Mouse (Mus musculus): ENCODE measurements around the gene Fbxl2.

The Fbxl2 gene

GRCm38 (mm10) chr9:113966838-113967237 lies 79.2 kb downstream of the Fbxl2 start:
- ChIA-PET POLR2A (no interaction called here), CTCF (interaction anchor here in 3 of 4 experiments (0.6 to 0.9 kb wide), 3 partner anchors 8 to 77 kb away, joined by 3 to 5 read pairs (median 3); no protein-coding TSS in a partner anchor)

- ChIA-PET POLR2A (interaction anchor here in 1 of 4 experiments (0.6 to 1.4 kb wide), 2 partner anchors 12 to 18 kb away, joined by 3 to 4 read pairs; no protein-coding TSS in a partner anchor), CTCF (no interaction called here)
These were observed 81.6 kb downstream of the Fbxl2 start for GRCm38 (mm10) chr9:113964415-113964814.

- POLR2A ChIA-PET, result interaction anchor here in 1 of 4 experiments (1.4 kb wide), 1 partner anchor 9 kb away, joined by 4 read pairs; no protein-coding TSS in a partner anchor
- CTCF ChIA-PET, result no interaction called here
These were observed 82.3 kb downstream of the Fbxl2 start for GRCm38 (mm10) chr9:113963718-113964117.

- ChIA-PET CTCF (no interaction called here), POLR2A (interaction anchor here in 2 of 4 experiments (0.6 to 1.5 kb wide), 3 partner anchors 26 to 589 kb away, joined by 3 to 4 read pairs (median 3); partner anchors contain the start of gene Ubp1 (in 2 of the 2))
These were observed 88.2 kb downstream of the Fbxl2 start for GRCm38 (mm10) chr9:113957777-113958176.

- ChIA-PET CTCF (interaction anchor here in 1 of 4 experiments (1.0 kb wide), 1 partner anchor 9 kb away, joined by 3 read pairs; no protein-coding TSS in a partner anchor), POLR2A (interaction anchor here in 3 of 4 experiments (0.7 to 10.7 kb wide), 6 partner anchors 11 to 1219 kb away, joined by 3 to 86 read pairs (median 6); partner anchors contain the start of gene Ubp1 (in 2 of the 3))
These were observed 98.8 kb downstream of the Fbxl2 start for GRCm38 (mm10) chr9:113947216-113947615.

- CTCF ChIA-PET, result no interaction called here
- POLR2A ChIA-PET, result interaction anchor here in 3 of 4 experiments (0.6 to 10.7 kb wide), 8 partner anchors 9 to 293 kb away, joined by 3 to 86 read pairs (median 5); partner anchors contain the start of gene Ubp1 (in 3 of the 3)
These were observed 102.6 kb downstream of the Fbxl2 start for GRCm38 (mm10) chr9:113943372-113943771.

- POLR2A ChIA-PET, result interaction anchor here in 2 of 4 experiments (0.9 to 10.7 kb wide), 3 partner anchors 9 to 13 kb away, joined by 3 to 86 read pairs (median 55); partner anchors contain the start of gene Ubp1 (in 2 of the 2)
- CTCF ChIA-PET, result interaction anchor here in 2 of 4 experiments (0.6 to 1.1 kb wide), 2 partner anchors 11 to 117 kb away, joined by 3 to 9 read pairs; no protein-coding TSS in a partner anchor
These were observed 104.7 kb downstream of the Fbxl2 start for GRCm38 (mm10) chr9:113941103-113941805.

GRCm38 (mm10) chr9:113939063-113939850 lies 106.7 kb downstream of the Fbxl2 start:
- POLR2A ChIA-PET, result interaction anchor here in 3 of 4 experiments (0.8 to 10.7 kb wide), 8 partner anchors 7 to 38 kb away, joined by 3 to 86 read pairs (median 4); partner anchors contain the start of gene Ubp1 (in 3 of the 3)
- CTCF ChIA-PET, result no interaction called here

GRCm38 (mm10) chr9:113935638-113936037 lies 110.4 kb downstream of the Fbxl2 start:
- ChIA-PET CTCF (interaction anchor here in 2 of 4 experiments (0.6 to 1.1 kb wide), 2 partner anchors 10 to 109 kb away, joined by 3 read pairs; no protein-coding TSS in a partner anchor), POLR2A (interaction anchor here in 2 of 4 experiments (0.6 to 3.3 kb wide), 6 partner anchors 12 to 151 kb away, joined by 3 to 8 read pairs (median 3); no protein-coding TSS in a partner anchor)

- CTCF ChIA-PET, result interaction anchor here in 1 of 4 experiments (0.6 kb wide), 1 partner anchor 461 kb away, joined by 3 read pairs; no protein-coding TSS in a partner anchor
- POLR2A ChIA-PET, result interaction anchor here in 3 of 4 experiments (1.2 to 6.8 kb wide), 8 partner anchors 10 to 173 kb away, joined by 4 to 86 read pairs (median 11); partner anchors contain the start of gene Fbxl2 (in 1 of the 3)
These were observed 113.5 kb downstream of the Fbxl2 start for GRCm38 (mm10) chr9:113932501-113932900.

- CTCF ChIA-PET, result no interaction called here
- POLR2A ChIA-PET, result interaction anchor here in 2 of 4 experiments (0.8 to 6.8 kb wide), 11 partner anchors 10 to 624 kb away, joined by 3 to 86 read pairs (median 9); partner anchors contain the start of gene Fbxl2 (in 1 of the 2)
These were observed 113.9 kb downstream of the Fbxl2 start for GRCm38 (mm10) chr9:113932100-113932470.

- CTCF ChIA-PET, result interaction anchor here in 2 of 4 experiments (0.6 to 1.3 kb wide), 2 partner anchors 212 to 909 kb away, joined by 3 to 5 read pairs; no protein-coding TSS in a partner anchor
- POLR2A ChIA-PET, result interaction anchor here in 2 of 4 experiments (0.8 to 6.8 kb wide), 20 partner anchors 11 to 757 kb away, joined by 3 to 86 read pairs (median 4); partner anchors contain the start of genes Cnot10 (in 1 of the 2), Crtap (in 1 of the 2), Dync1li1 (in 1 of the 2) and Fbxl2 (in 1 of the 2)
These were observed 114.5 kb downstream of the Fbxl2 start for GRCm38 (mm10) chr9:113931375-113932099.

- ChIA-PET POLR2A (interaction anchor here (0.5 to 6.8 kb wide), 77 partner anchors 8 to 913 kb away, joined by 3 to 86 read pairs (median 4); partner anchors contain the start of genes Crtap (in 2 of the 4), Fbxl2 (in 2 of the 4), Cmtm8 (in 1 of the 4) and Cnot10 (in 1 of the 4)), CTCF (interaction anchor here in 3 of 4 experiments (0.7 to 1.3 kb wide), 6 partner anchors 68 to 796 kb away, joined by 3 to 7 read pairs (median 4); partner anchors contain the start of gene Fbxl2 (in 1 of the 3))
These were observed 115.2 kb downstream of the Fbxl2 start, which contains the start of gene Ubp1 for GRCm38 (mm10) chr9:113930534-113931374. Gene Ubp1 (plus strand): TSS chr9:113930934.

- ChIA-PET POLR2A (interaction anchor here in 3 of 4 experiments (1.0 to 6.8 kb wide), 11 partner anchors 14 to 461 kb away, joined by 3 to 86 read pairs (median 4); partner anchors contain the start of gene Crtap (in 1 of the 3)), CTCF (no interaction called here)
These were observed 116.3 kb downstream of the Fbxl2 start for GRCm38 (mm10) chr9:113929676-113930075.

- ChIA-PET CTCF (no interaction called here), POLR2A (interaction anchor here in 1 of 4 experiments (6.8 kb wide), 1 partner anchor 15 kb away, joined by 86 read pairs; no protein-coding TSS in a partner anchor)
These were observed 117.4 kb downstream of the Fbxl2 start for GRCm38 (mm10) chr9:113928591-113928990.

- POLR2A ChIA-PET, result interaction anchor here in 1 of 4 experiments (1.7 kb wide), 1 partner anchor 14 kb away, joined by 4 read pairs; no protein-coding TSS in a partner anchor
- CTCF ChIA-PET, result no interaction called here
These were observed 121.1 kb downstream of the Fbxl2 start for GRCm38 (mm10) chr9:113924883-113925282.

Measured in embryonic stem cell, embryonic (primary cell).